16 mouse cellular contexts compared by ENCODE assay signal in genomic region chr9:29088657-29089056, GRCm38 (mm10).
A peak's percentile ranks its signal among the peaks of the same experiment; 100 is the strongest.
DNase-seq lines count a peak whose midpoint lies in the region; ATAC-seq and TF ChIP-seq lines count a peak whose summit lies in the region.
"Had no signal": no experiment of that assay in that cellular context is flagged by ENCODE, and none has a peak within 500 bp of the region (broad histone marks: within the 10 kb centered on the region; RNA-seq: fewer than 3 reads in every experiment).

No protein-coding gene starts in this region.

- no peaks in the 10 kb centered on the region for H3K36me3 ChIP-seq in lung, postnatal 0 days (ENCODE audit: insufficient read depth, low read length)
- H3K36me3 ChIP-seq in embryonic facial prominence, embryonic 14.5 days (ENCODE audit: control insufficient read depth, insufficient read depth, low read length): no peaks in the 10 kb centered on the region
- H3K36me3 ChIP-seq in liver, postnatal 0 days (replicated peaks; ENCODE audit: insufficient read depth, low read length): no peaks in the 10 kb centered on the region
- H3K36me3 ChIP-seq: embryonic facial prominence, embryonic 12.5 days; heart, embryonic 15.5 days; lung, embryonic 15.5 days; stomach, embryonic 15.5 days had no signal

- H3K9ac ChIP-seq in lung, postnatal 0 days (replicated peaks; ENCODE audit: low read depth): no peak overlapping the region
- H3K9ac ChIP-seq in embryonic facial prominence, embryonic 14.5 days (ENCODE audit: low read depth, low read length): no peak overlapping the region
- no peak overlapping the region for H3K9ac ChIP-seq in liver, postnatal 0 days (replicated peaks)
- H3K9ac ChIP-seq: embryonic facial prominence, embryonic 12.5 days; heart, embryonic 15.5 days; lung, embryonic 15.5 days; stomach, embryonic 15.5 days had no signal

- TF ChIP-seq EP300 in lung, postnatal 0 days (IDR thresholded peaks at IDR 0.05): no peak
- TF ChIP-seq EP300 in liver, postnatal 0 days (IDR thresholded peaks at IDR 0.05; ENCODE audit: low read depth): no peak

- WGBS in lung, postnatal 0 days: 47% methylated on average over 5 of the region's 5 CpGs
- WGBS in embryonic facial prominence, embryonic 14.5 days: 47% methylated on average over 5 of the region's 5 CpGs
- 49% methylated on average over 5 of the region's 5 CpGs for WGBS in liver, postnatal 0 days (ENCODE audit: insufficient replicate concordance)

- no peak for TF ChIP-seq CTCF in lung, postnatal 0 days (IDR thresholded peaks at IDR 0.05)
- no peak for TF ChIP-seq CTCF in liver, postnatal 0 days (IDR thresholded peaks at IDR 0.05; ENCODE audit: low read depth)

- H3K4me2 ChIP-seq in lung, postnatal 0 days (replicated peaks; ENCODE audit: low read depth, low read length): no peak overlapping the region
- H3K4me2 ChIP-seq in embryonic facial prominence, embryonic 14.5 days (ENCODE audit: low read depth, low read length): no peak overlapping the region
- no peak overlapping the region for H3K4me2 ChIP-seq in liver, postnatal 0 days (ENCODE audit: low read depth, low read length)
- H3K4me2 ChIP-seq: embryonic facial prominence, embryonic 12.5 days; heart, embryonic 15.5 days; lung, embryonic 15.5 days; stomach, embryonic 15.5 days had no signal

- no peaks in the 10 kb centered on the region for H3K9me3 ChIP-seq in lung, postnatal 0 days (ENCODE audit: low read length)
- no peaks in the 10 kb centered on the region for H3K9me3 ChIP-seq in embryonic facial prominence, embryonic 14.5 days (ENCODE audit: control insufficient read depth, low read length)
- H3K9me3 ChIP-seq in liver, postnatal 0 days (ENCODE audit: low read length): no peaks in the 10 kb centered on the region
- H3K9me3 ChIP-seq: embryonic facial prominence, embryonic 12.5 days; heart, embryonic 15.5 days; lung, embryonic 15.5 days; stomach, embryonic 15.5 days had no signal

- intact Hi-C loops in heart, postnatal 10 days (cut with DNase I): no loop called here
- intact Hi-C loops in heart, postnatal 25 days (cut with DNase I): no loop called here

- H3K27me3 ChIP-seq in lung, postnatal 0 days (replicated peaks; ENCODE audit: insufficient read depth, low read length): no peaks in the 10 kb centered on the region
- no peaks in the 10 kb centered on the region for H3K27me3 ChIP-seq in embryonic facial prominence, embryonic 14.5 days (replicated peaks; ENCODE audit: control insufficient read depth, insufficient read depth, low read length)
- H3K27me3 ChIP-seq in liver, postnatal 0 days (ENCODE audit: insufficient read depth, low read length): no peaks in the 10 kb centered on the region
- H3K27me3 ChIP-seq: embryonic facial prominence, embryonic 12.5 days; heart, embryonic 15.5 days; lung, embryonic 15.5 days; megakaryocyte, embryonic 14.5 days; stomach, embryonic 15.5 days had no signal

- ATAC-seq in lung, postnatal 0 days: no peak
- ATAC-seq in embryonic facial prominence, embryonic 14.5 days (ENCODE audit: low read depth): no peak
- ATAC-seq in liver, postnatal 0 days: no peak
- ATAC-seq: hindbrain, postnatal 0 days had no signal

- peak; percentile 4 to 23 for DNase-seq in heart, postnatal 10 days
- DNase-seq in heart, postnatal 25 days (ENCODE audit: low spot score): no peak
- DNase-seq in lung, postnatal 10 days: peak; percentile 4
- no peak for DNase-seq in lung, postnatal 0 days (ENCODE audit: low spot score)
- DNase-seq in embryonic facial prominence, embryonic 14.5 days (ENCODE audit: low spot score): peak; percentile 16
- no peak for DNase-seq in liver, postnatal 0 days
- DNase-seq in layer of hippocampus, postnatal 25 days (ENCODE audit: extremely low spot score in 1 of 2, low spot score in 1 of 2): no peak
- DNase-seq in urinary bladder, postnatal 14 days (ENCODE audit: low spot score): no peak
- DNase-seq: adrenal gland, adult 2 months; thymus, postnatal 25 days had no signal

- H3K4me3 ChIP-seq in lung, postnatal 0 days (ENCODE audit: low read depth, low read length): no peak overlapping the region
- no peak overlapping the region for H3K4me3 ChIP-seq in embryonic facial prominence, embryonic 14.5 days (ENCODE audit: low read depth, low read length)
- H3K4me3 ChIP-seq in liver, postnatal 0 days (ENCODE audit: low read depth, low read length): no peak overlapping the region
- H3K4me3 ChIP-seq: embryonic facial prominence, embryonic 12.5 days; heart, embryonic 15.5 days; lung, embryonic 15.5 days; megakaryocyte, embryonic 14.5 days; stomach, embryonic 15.5 days had no signal

- no peak overlapping the region for H3K27ac ChIP-seq in lung, postnatal 0 days (ENCODE audit: low read length)
- no peak overlapping the region for H3K27ac ChIP-seq in embryonic facial prominence, embryonic 14.5 days (replicated peaks; ENCODE audit: low read depth, low read length)
- no peak overlapping the region for H3K27ac ChIP-seq in liver, postnatal 0 days (ENCODE audit: low read depth)
- H3K27ac ChIP-seq: embryonic facial prominence, embryonic 12.5 days; heart, embryonic 15.5 days; hindbrain, postnatal 0 days; lung, embryonic 15.5 days; stomach, embryonic 15.5 days had no signal

- H3K4me1 ChIP-seq in lung, postnatal 0 days (ENCODE audit: insufficient read depth, low read depth, low read length): no peaks in the 10 kb centered on the region
- H3K4me1 ChIP-seq in embryonic facial prominence, embryonic 14.5 days (ENCODE audit: control insufficient read depth, insufficient read depth, low read length): no peaks in the 10 kb centered on the region
- no peaks in the 10 kb centered on the region for H3K4me1 ChIP-seq in liver, postnatal 0 days (ENCODE audit: insufficient read depth)
- H3K4me1 ChIP-seq: embryonic facial prominence, embryonic 12.5 days; heart, embryonic 15.5 days; lung, embryonic 15.5 days; megakaryocyte, embryonic 14.5 days; stomach, embryonic 15.5 days had no signal

Comparison
In these comparisons a context has a peak if more than half of its experiments do, and no peak if none do; other contexts are left out.
1. DNase-seq: peak in heart, postnatal 10 days (2 of 2), lung, postnatal 10 days (single experiment) and embryonic facial prominence, embryonic 14.5 days (single experiment); none in heart, postnatal 25 days (single experiment), lung, postnatal 0 days (single experiment), liver, postnatal 0 days (single experiment), layer of hippocampus, postnatal 25 days (0 of 2) and urinary bladder, postnatal 14 days (single experiment).